Mouse (Mus musculus): ENCODE data around the gene Usb1.
"Not testable (repeated sequence)": the region's sequence is repeated elsewhere in the genome, so short reads cannot be mapped to it uniquely, and the experiment has no call there.

Usb1 gene

DNA sequence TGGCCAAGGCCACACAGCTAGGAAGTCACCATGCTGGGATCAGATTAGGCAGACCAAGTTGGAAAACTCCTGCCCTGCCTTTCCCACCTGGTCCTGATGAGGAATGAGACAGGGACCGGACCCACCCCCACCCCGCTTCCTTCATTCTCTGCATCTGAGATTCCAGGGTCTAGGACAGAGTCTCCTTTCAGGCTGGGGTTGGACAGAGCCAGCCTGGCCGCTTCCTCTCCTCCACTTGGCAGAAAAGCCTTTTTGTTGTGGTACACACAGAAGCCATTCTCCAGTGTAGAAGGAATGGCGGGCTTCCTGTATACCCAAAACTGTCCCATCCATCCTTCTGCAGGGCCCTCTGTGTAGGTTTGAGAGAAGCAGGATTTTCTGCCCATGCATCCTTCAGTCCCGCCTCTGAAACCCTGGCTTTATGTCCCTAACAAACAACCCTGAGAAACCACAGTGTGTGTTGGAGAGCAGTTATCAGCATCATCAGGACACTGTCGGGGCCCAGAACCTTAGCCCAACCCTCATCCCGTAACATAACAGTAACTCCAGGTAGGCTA is 43.4 kb downstream of the Usb1 start:
- no peak for DNase-seq

DNA sequence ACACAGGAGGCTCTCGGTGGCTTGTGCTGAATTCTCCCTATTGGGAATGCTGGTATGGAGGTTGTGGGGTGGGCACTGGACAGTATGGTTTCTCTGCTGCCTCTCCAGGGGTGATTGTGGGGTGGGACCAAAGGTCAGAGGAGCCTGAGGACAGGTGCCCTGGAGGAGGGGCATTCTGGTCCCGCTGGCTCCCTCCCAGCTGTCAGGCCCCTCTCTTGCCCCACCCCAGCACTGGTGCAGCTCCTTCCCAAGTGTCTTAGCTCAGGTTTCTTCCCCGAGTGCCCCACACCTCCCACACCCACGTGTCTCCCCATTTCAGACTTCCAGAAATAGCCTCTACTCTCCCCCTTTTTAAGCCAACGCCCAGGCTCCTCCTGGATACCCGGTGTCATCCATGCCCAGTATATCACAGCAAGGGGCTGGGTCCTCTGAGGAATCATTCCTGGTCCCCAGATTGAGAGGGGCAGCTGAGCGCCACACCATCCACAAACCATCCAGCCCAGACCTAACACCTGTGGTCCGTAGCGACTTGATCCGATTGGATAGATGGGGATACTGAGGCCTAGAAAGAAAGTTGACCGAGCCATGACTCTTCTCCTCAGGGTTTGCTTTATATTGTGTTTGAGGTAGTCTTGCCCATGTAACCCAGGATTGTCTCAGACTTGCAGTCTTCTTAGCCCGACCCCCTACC is 44.4 kb downstream of the Usb1 start:
- no peak for DNase-seq

DNA sequence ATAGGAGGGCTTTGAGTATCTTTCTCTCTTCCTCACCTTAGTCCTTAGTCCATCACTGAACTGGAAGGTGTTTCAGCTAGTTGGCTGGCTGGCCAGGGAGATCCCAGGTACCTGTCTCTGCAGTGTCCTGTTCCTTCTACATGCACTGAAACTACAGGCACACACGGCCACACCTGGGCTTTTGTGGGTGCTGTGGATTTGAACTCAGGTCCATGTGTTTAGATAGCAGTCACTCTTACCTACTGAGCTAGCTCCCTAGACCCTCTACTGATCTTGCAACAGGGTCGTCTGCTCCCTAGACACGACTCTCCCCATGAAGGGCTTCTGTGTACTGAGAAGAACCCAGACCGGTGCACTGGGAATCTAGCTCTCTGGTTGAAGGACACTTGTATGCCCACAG is 45.0 kb downstream of the Usb1 start:
- no peak for DNase-seq

DNA sequence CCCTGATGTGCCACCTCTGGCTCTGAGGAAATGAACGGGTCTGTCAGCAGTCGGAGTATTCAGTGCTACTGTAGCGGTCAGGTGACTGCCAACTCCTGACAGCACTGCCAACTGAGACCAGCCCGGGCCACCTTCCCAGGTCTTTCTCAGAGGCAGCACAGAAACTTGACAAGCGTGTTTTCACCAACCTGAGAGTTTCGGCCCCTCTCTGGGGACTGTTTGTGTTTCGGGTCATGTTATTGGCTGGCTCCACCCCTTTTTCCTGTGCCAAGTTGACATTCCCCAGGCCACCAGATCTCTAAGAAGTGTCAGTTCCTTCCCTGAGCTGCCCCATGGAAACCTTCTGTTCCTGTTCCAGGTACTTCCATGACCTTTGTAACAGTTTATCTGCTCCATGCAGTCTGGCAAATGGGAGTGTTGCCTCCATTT is 45.8 kb downstream of the Usb1 start:
- DNase-seq, result peak; percentile 47

DNA sequence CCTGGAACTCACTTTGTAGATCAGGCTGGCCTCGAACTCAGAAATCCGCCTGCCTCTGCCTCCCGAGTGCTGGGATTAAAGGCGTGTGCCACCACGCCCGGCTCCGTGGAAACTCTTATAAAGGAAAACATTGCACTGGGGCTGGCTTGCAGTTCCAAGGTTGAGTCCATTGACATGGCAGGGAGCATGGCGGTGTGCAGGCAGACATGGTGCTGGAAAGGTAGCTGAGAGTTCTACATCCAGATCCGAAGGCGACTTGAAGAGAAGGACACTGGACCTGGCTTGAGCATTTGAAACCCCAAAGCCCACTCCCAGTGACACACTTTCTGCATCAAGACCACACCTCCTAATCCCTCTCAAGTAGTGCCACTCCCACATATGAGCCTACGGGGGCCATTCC is 46.8 kb downstream of the Usb1 start:
- not testable (repeated sequence) for DNase-seq

DNA sequence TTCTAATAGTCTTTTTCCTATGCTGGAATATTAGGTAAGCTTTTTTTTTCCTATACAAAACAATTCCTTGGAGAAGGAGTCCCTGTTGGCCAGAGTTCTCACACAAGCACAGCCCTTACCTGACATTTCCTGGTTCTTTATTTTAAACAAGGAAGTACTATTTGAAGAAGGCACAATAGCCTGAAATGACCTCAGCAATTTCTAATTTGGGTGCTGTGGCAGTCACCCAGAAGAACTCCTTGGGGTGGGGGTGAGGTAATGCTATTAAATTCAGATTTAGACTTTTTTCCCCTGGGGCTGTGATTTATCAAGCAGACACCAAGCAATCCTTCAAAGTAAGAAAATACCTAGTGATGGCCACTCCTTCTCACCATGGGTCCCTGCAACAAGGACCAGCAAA is 48.9 kb downstream of the Usb1 start:
- peak; percentile 8 for DNase-seq

DNA sequence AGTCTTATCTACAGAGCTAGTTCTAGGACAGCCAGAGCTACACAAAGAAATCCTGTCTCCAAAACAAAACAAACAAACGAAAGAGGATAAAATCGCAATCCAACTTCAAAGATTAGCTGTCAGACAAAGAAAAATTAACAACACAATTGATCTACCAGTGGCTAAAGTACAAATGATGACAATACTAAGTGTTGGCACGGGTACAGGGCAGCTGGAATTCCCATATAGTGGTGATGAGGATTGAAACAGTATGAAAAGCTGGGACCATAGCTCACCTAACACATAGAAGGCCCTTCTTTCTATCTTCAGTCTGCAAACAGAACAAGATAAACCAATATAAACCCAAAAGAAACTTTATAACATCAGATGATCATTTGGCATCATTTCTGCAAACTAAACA is 49.5 kb downstream of the Usb1 start:
- no peak for DNase-seq

DNA sequence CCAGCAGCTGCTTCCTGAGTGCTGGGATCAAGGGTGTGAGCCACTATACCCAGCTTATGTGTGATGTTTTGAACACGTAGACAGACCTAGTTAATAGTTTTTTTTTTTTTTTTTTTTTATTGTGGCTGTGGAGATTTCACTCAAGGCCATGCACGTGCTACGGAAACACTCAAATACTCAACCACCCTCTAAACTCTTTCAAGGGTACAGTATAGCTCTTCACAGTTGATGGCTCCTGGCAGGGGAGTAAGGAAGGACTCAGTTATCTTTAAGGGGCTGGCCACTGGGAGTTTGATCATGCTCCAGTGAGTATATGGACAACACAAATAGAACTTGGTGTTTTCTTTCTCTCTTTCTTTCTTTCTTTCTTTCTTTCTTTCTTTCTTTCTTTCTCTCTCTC is 52.4 kb downstream of the Usb1 start:
- no peak for DNase-seq

DNA sequence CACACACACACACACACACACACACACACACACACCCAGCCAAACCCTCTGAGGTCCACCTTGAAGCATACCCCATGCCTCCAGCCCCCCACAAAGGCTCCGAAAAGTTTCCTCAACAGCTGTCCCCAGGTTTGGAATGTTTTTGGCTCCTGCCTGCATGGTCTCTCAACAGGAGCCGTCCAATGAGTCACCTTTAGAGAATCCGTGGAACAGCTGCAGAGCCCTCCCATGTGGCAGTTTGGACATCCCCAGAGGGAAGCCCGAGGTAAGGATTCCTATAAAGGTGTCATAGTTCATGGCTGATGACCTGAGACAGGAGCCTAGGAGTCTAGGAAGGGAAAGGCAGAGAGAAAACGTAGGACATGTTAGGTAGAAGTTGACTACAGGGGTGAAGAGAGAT is 54.0 kb downstream of the Usb1 start:
- DNase-seq, result no peak

DNA sequence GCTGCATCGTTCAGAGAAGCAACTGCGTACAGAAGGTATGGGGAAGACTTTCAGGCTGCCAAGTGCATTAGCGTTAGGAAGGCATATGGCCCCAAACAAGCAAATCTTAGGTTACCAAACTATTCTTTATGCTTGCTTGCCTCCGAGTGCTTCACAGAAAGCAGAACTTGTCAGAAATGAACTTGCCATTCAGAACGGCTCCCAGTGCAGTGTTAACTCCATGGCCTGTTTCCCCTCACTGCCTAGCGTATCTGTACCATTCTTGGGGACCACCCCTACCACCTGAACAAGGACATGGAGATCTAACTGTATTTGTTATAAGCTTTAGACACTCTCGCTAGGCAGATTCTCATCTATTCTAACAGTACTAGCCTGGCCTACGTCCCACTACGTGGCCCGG is 55.1 kb downstream of the Usb1 start:
- DNase-seq, result no peak

DNA sequence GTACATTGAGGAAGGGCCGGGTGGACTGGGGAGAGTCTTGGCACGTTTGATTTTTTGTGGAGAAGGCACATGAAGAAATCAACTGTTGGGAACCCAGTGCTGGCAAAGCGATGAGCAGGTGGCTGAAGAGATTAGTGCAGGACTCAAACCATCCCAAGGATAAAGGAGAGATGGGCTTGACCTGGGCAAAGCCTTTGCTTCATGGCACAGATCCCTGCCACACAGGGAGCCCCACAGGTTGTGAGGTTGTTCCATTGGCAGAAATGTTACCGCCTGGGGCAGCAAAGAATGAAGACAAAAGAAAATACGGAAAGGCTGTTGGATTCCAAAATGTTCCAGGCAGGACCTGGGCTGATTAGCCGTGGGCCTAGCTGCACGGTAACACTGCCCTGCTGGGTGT is 55.9 kb downstream of the Usb1 start:
- DNase-seq, result no peak

DNA sequence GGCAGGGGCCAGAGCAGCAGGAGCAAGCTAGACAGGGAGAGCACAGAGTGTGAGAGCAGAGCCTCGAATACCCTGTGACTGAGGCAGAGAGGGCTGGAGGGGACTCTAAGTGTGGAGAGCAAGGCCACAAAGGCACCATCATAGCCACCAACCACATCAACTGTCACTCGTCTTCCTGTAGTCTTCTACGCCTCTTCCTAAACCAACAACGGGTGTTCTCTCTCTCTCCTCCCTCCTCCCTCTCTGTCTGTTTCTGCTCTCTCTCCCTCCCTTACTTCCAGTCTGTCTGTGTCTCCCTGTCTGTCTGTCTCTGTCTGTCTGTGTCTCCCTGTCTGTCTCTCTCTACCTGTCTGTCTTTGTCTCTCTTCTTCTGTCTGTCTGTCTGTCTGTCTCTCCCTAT is 58.2 kb downstream of the Usb1 start:
- DNase-seq, result no peak

DNA sequence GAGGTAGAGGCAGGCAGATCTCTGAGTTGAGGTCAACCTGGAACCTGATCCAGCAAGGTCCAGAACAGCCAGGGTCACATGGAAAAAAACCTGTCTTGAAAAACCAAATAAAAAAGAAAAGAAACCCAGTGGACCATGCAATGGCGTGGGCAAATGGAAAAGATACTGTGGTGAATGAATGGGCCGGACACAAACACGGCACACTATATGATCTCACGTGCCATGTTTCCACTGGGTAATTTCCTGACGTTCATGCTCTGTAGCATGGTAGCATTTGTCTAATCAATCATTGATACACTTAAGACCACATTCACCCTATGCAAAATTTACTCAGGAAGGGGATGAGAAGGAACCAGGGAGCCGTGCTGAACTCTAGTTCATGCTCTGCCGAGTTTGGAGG is 59.0 kb downstream of the Usb1 start:
- no peak for DNase-seq

DNA sequence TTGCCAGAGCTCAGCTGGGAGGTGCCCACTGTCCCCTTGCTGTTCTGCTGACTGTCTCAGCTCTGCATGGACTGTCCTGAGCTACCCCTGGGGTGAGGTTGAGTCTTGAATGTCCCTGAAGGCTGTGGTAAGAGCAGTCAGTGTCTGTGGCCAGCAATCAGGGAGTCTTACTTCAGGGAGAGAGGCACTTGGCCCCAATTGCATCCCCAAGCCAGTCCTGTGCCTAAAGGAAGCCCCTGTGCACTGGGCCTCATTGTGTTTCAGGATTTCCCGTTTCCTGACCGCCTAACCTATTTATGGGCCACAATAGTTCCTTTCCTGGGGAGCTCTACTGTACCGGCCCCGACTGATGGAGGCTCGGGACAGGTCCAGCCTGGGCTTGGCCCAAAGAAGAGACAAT is 60.5 kb downstream of the Usb1 start:
- DNase-seq, result peak; percentile 24

DNA sequence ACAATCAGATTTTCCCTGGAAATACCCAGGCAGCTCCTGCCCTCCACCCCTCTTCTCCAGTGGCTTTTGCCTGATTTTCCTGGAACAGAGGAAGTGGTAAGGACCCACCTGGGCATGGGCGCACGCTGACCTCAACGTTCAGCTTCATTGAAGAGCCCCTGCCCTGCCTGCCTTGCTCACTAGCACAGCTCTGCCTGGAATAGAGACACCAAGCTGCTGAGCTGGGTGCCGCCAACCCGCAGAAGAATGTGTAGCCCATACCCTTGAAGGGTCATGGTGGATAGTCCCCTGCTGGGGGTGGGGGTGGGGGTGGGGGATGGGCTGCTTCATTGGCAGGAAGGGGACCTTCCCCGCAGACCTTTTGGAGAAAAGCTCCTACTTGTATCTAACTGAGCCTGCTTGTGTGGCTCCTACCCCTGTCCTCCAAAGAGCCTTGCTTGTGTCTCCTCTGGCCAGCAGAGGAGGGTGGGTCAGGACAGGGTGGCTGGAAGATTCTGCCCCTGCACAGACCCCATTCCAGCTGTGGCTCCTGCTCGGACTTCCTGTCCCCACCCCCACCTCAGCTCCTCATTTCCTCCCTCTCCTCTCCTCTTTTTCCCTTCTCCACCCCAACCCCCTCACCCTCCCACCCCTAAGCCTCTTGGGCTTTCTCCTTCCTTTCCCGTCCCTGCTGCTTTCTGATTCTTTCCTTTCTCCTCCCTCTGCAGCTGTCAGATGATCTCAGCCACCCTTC is 63.3 kb downstream of the Usb1 start:
- DNase-seq, result no peak

DNA sequence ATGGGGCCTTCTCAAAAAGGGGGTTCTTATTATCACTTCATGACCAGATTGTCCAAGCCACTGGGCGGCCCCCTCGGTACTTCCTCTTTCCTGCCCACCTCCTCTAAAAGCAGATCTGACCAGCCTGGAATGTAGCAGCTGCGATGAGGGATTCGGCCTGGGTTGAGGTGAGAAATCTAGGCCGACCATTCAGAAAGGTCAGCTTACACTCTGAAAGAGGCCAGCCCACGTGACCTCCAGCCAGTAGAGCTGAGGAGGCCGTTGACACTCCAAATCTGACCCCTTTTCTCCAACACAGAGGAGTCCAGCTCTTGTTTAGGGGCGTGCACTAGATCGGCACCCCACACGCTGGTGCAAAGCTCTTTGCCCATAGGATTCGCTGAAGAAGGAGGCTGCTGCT is 64.7 kb downstream of the Usb1 start:
- DNase-seq, result no peak
